Mouse (Mus musculus): Measurements from ENCODE around the gene Olfr547. TPM values are rescaled to one million over a fixed set of nuclear protein-coding genes. Genes with fewer than 3 reads are reported as not detected.

The Olfr547 gene
- polyA plus RNA-seq, 1 experiment from 2014 or later = not detected

GRCm38 (mm10) chr7:102571142-102571541, 36.6 kb downstream of the Olfr547 start, which contains the start of gene Olfr550:
Gene Olfr550 (plus strand): TSS chr7:102571442.
- no peak for ATAC-seq (ENCODE audit: insufficient number of reproducible peaks, insufficient read depth, low FRiP score, low TSS enrichment)
- Histone ChIP-seq H3K9ac (no peak within 1 kb of the TSS), H3K4me3 (no peak within 1 kb of the TSS), H3K4me1 (no peaks in the 10 kb centered on the region), H3K4me2 (replicated peaks) (no peak within 1 kb of the TSS), H3K27ac (no peak within 1 kb of the TSS), H3K9me3 (no peaks in the 10 kb centered on the region), H3K36me3 (no peaks in the 10 kb centered on the region), H3K27me3 (no peaks in the 10 kb centered on the region)
- WGBS = 89% methylated on average over 8 of the region's 8 CpGs

- WGBS = 79% methylated on average over 3 of the region's 3 CpGs
- no peaks in the 10 kb centered on the region for H3K4me1 ChIP-seq
- H3K4me2 ChIP-seq (replicated peaks) = no peak overlapping the region
- ATAC-seq (ENCODE audit: insufficient number of reproducible peaks, insufficient read depth, low FRiP score, low TSS enrichment) = no peak
- no peaks in the 10 kb centered on the region for H3K27me3 ChIP-seq
- H3K4me3 ChIP-seq = no peak overlapping the region
- H3K36me3 ChIP-seq = no peaks in the 10 kb centered on the region
- no peak overlapping the region for H3K27ac ChIP-seq
- no peaks in the 10 kb centered on the region for H3K9me3 ChIP-seq
- H3K9ac ChIP-seq = no peak overlapping the region
These were observed 38.8 kb downstream of the Olfr547 start for GRCm38 (mm10) chr7:102573174-102573830.

- Histone ChIP-seq H3K36me3 (no peaks in the 10 kb centered on the region), H3K4me3 (no peak overlapping the region), H3K27ac (no peak overlapping the region), H3K4me1 (no peaks in the 10 kb centered on the region), H3K27me3 (no peaks in the 10 kb centered on the region), H3K9me3 (no peaks in the 10 kb centered on the region), H3K4me2 (replicated peaks) (no peak overlapping the region), H3K9ac (no peak overlapping the region)
- WGBS = 62% methylated on average over 6 of the region's 6 CpGs
- no peak for ATAC-seq (ENCODE audit: insufficient number of reproducible peaks, insufficient read depth, low FRiP score, low TSS enrichment)
These were observed 41.4 kb downstream of the Olfr547 start for GRCm38 (mm10) chr7:102575998-102576397.

Other genes with a start within 250 kb of the Olfr547 start
- 173 and 174 TPM in 2 replicates for gene Rrm1, start 93.1 kb upstream of the Olfr547 start, polyA plus RNA-seq (2016; fragmentation: Nextera tagmentation; extraction: Ambion mirVana)
- 0.33 and 0.80 TPM in 2 replicates for gene Olfr543, start 53.1 kb upstream of the Olfr547 start, polyA plus RNA-seq (2016; fragmentation: Nextera tagmentation; extraction: Ambion mirVana)
- gene Olfr544, start 46.4 kb upstream of the Olfr547 start, polyA plus RNA-seq (2016; fragmentation: Nextera tagmentation; extraction: Ambion mirVana) = 0.10 and 0.13 TPM in 2 replicates
- gene Olfr545, start 35.2 kb upstream of the Olfr547 start, polyA plus RNA-seq (2016; fragmentation: Nextera tagmentation; extraction: Ambion mirVana) = 0.13 and 0.14 TPM in 2 replicates
- gene Olfr548-ps1, start 6.1 kb downstream of the Olfr547 start, polyA plus RNA-seq (2016; fragmentation: Nextera tagmentation; extraction: Ambion mirVana) = not detected in 2 replicates
- not detected in 2 replicates for gene Olfr549, start 15.1 kb downstream of the Olfr547 start, polyA plus RNA-seq (2016; fragmentation: Nextera tagmentation; extraction: Ambion mirVana)
- 0.51 and 0.59 TPM in 2 replicates for gene Trim21, start 30.7 kb downstream of the Olfr547 start, polyA plus RNA-seq (2016; fragmentation: Nextera tagmentation; extraction: Ambion mirVana)
- 0.04 and 0.14 TPM in 2 replicates for gene Olfr550, start 36.7 kb downstream of the Olfr547 start, polyA plus RNA-seq (2016; fragmentation: Nextera tagmentation; extraction: Ambion mirVana)
- not detected in 2 replicates for gene Olfr551, start 57.1 kb downstream of the Olfr547 start, polyA plus RNA-seq (2016; fragmentation: Nextera tagmentation; extraction: Ambion mirVana)
- not detected in 2 replicates for gene Olfr552, start 63.0 kb downstream of the Olfr547 start, polyA plus RNA-seq (2016; fragmentation: Nextera tagmentation; extraction: Ambion mirVana)
- not detected in 2 replicates for gene Olfr553, start 83.5 kb downstream of the Olfr547 start, polyA plus RNA-seq (2016; fragmentation: Nextera tagmentation; extraction: Ambion mirVana)
- not detected in 2 replicates for gene Olfr554, start 103.7 kb downstream of the Olfr547 start, polyA plus RNA-seq (2016; fragmentation: Nextera tagmentation; extraction: Ambion mirVana)
- gene Olfr555, start 124.1 kb downstream of the Olfr547 start, polyA plus RNA-seq (2016; fragmentation: Nextera tagmentation; extraction: Ambion mirVana) = not detected in 2 replicates
- not detected in 2 replicates for gene Olfr556, start 130.2 kb downstream of the Olfr547 start, polyA plus RNA-seq (2016; fragmentation: Nextera tagmentation; extraction: Ambion mirVana)
- 16.4 and 17.4 TPM in 2 replicates for gene Trim68, start 152.6 kb downstream of the Olfr547 start, polyA plus RNA-seq (2016; fragmentation: Nextera tagmentation; extraction: Ambion mirVana)
- gene Olfr557, start 161.2 kb downstream of the Olfr547 start, polyA plus RNA-seq (2016; fragmentation: Nextera tagmentation; extraction: Ambion mirVana) = not detected in 2 replicates
- gene Olfr558, start 167.5 kb downstream of the Olfr547 start, polyA plus RNA-seq (2016; fragmentation: Nextera tagmentation; extraction: Ambion mirVana) = 0.55 and 0.98 TPM in 2 replicates
- not detected in 2 replicates for gene Olfr33, start 184.3 kb downstream of the Olfr547 start, polyA plus RNA-seq (2016; fragmentation: Nextera tagmentation; extraction: Ambion mirVana)
- not detected in 2 replicates for gene Olfr559, start 192.7 kb downstream of the Olfr547 start, polyA plus RNA-seq (2016; fragmentation: Nextera tagmentation; extraction: Ambion mirVana)
- gene Olfr560, start 224.6 kb downstream of the Olfr547 start, polyA plus RNA-seq (2016; fragmentation: Nextera tagmentation; extraction: Ambion mirVana) = not detected in 2 replicates
- gene Olfr78, start 224.7 kb downstream of the Olfr547 start, polyA plus RNA-seq (2016; fragmentation: Nextera tagmentation; extraction: Ambion mirVana) = 0.18 and 0.19 TPM in 2 replicates
- not detected in 2 replicates for gene Olfr561, start 236.5 kb downstream of the Olfr547 start, polyA plus RNA-seq (2016; fragmentation: Nextera tagmentation; extraction: Ambion mirVana)

Measured in embryonic facial prominence, embryonic 12.5 days (tissue).